Mouse (Mus musculus) CD8-positive naive resting alpha-beta T cell, adult 2 months (primary cell): ENCODE measurements around the gene Lrrc19.
"Not testable (repeated sequence)": the region's sequence is repeated elsewhere in the genome, so short reads cannot be mapped to it uniquely, and the experiment has no call there.

ENCODE experiments used
- DNase-seq, 2 experiments: peaks; one replicate each; pipeline ENCODE4 v3.0.0; 2022; ENCODE audit warnings: low read depth in 2 of 2, low spot score in 2 of 2

Lrrc19 gene

GRCm38 (mm10) chr4:94649920-94650319 lies at the start of gene Lrrc19:
Lrrc19 (minus strand) TSS chr4:94650144.
- DNase-seq = no peak

- no peak for DNase-seq
These were observed 46.4 kb upstream of the Lrrc19 start for GRCm38 (mm10) chr4:94696368-94696767.

GRCm38 (mm10) chr4:94692175-94692574 lies 42.2 kb upstream of the Lrrc19 start:
- DNase-seq = no peak

GRCm38 (mm10) chr4:94691078-94691477 lies 41.1 kb upstream of the Lrrc19 start:
- DNase-seq = no peak

GRCm38 (mm10) chr4:94689804-94690203 lies 39.9 kb upstream of the Lrrc19 start:
- DNase-seq = not testable (repeated sequence)

- no peak for DNase-seq
These were observed 33.4 kb upstream of the Lrrc19 start for GRCm38 (mm10) chr4:94683305-94683704.

- DNase-seq = no peak
These were observed 32.1 kb upstream of the Lrrc19 start for GRCm38 (mm10) chr4:94682029-94682428.

GRCm38 (mm10) chr4:94681181-94681580 lies 31.2 kb upstream of the Lrrc19 start:
- DNase-seq = no peak

- no peak for DNase-seq
These were observed 30.7 kb upstream of the Lrrc19 start for GRCm38 (mm10) chr4:94680662-94681061.

- no peak for DNase-seq
These were observed 19.8 kb upstream of the Lrrc19 start for GRCm38 (mm10) chr4:94669718-94670117.

- DNase-seq = not testable (repeated sequence)
These were observed 657 bp upstream of the Lrrc19 start for GRCm38 (mm10) chr4:94650426-94651175.

GRCm38 (mm10) chr4:94643141-94643540 lies 6.8 kb downstream of the Lrrc19 start:
- no peak for DNase-seq

- no peak for DNase-seq
These were observed 29.9 kb downstream of the Lrrc19 start for GRCm38 (mm10) chr4:94620077-94620476.

- DNase-seq = no peak
These were observed 35.3 kb downstream of the Lrrc19 start for GRCm38 (mm10) chr4:94614627-94615006.

GRCm38 (mm10) chr4:94613972-94614626 lies 35.8 kb downstream of the Lrrc19 start, which contains the start of gene Ift74:
Ift74 (plus strand) TSS chr4:94614491.
- DNase-seq = peak; percentile 88 to 89

GRCm38 (mm10) chr4:94610339-94610738 lies 39.6 kb downstream of the Lrrc19 start:
- no peak for DNase-seq

- no peak for DNase-seq
These were observed 44.4 kb downstream of the Lrrc19 start for GRCm38 (mm10) chr4:94605591-94605990.

- DNase-seq = no peak
These were observed 45.4 kb downstream of the Lrrc19 start for GRCm38 (mm10) chr4:94604452-94605019.

- DNase-seq = peak; percentile 79 to 89
These were observed 46.8 kb downstream of the Lrrc19 start, which contains the start of gene Plaa for GRCm38 (mm10) chr4:94603031-94603629. Plaa (minus strand) TSS chr4:94603244.

- DNase-seq = no peak
These were observed 47.4 kb downstream of the Lrrc19 start for GRCm38 (mm10) chr4:94602496-94603030.

GRCm38 (mm10) chr4:94601395-94601794 lies 48.5 kb downstream of the Lrrc19 start:
- no peak for DNase-seq
